Mouse (Mus musculus): Measurements from ENCODE around the gene Ccs. TPM values are rescaled to one million over a fixed set of nuclear protein-coding genes. Genes with fewer than 3 reads are reported as not detected.
"Not testable (repeated sequence)": the region's sequence is repeated elsewhere in the genome, so short reads cannot be mapped to it uniquely, and the experiment has no call there.

Ccs gene
- polyA plus RNA-seq, 1 experiment, result not detected

DNA sequence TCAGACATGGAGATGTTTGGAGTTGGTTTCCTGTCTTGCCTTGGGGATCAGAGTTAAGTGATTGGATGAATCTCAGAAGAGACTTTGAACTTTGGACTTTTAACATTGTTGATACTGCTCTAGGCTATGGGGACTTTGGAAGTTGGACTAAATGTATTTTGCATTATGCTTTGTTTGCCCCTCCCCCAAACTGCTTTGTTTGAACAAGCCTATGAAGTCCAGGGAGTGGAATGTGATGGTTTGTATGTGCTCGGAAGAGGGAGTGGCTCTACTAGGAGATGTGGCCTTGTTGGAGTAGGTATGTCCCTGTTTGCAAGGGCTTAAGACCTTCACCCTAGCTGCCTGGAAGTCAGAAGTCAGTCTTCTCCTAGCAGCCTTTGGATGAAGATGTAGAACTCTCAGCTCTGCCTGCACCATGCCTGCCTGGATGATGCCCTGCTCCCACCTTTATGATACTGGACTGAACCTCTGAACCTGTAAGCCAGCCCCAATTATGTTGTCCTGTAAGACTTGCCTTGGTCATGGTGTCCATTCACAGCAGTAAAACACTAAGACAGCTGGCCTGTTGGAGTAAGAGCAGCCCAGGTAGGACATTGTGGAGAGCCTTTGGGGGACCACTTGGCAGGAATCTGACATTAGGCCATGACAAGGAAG, 21.8 kb downstream of the Ccs start:
- Histone ChIP-seq H3K4me1 (ENCODE audit: control insufficient read depth, insufficient read depth, low read length) (no peaks in the 10 kb centered on the region), H3K4me3 (ENCODE audit: insufficient read depth, low read depth, low read length) (no peak overlapping the region), H3K27ac (ENCODE audit: insufficient read depth, low read depth, low read length) (no peak overlapping the region)
- WGBS, result 63% methylated on average over 1 of the region's 1 CpGs
- TF ChIP-seq POLR2A (IDR thresholded peaks at IDR 0.05; ENCODE audit: insufficient read depth, low read depth, low read length), result no peak

DNA sequence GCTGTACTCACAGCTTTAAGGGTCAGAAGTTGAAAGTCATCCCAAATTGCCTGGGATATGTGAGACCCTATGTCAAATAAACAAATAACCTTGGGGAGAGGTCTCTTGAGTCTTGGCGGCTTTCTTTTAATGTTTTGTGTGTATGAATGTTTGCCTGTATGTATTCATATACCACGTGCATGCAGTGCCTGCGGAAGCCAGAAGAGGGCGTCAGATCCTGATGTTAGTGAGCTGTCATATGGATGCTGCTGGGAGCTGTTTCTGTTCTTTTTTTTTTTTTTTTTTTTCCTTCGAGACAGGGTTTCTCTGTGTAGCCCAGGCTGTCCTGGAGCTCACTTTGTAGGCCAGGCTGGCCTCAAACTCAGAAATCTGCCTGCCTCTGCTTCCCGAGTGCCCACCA, 26.1 kb downstream of the Ccs start:
- 77% methylated on average over 6 of the region's 6 CpGs for WGBS
- Histone ChIP-seq H3K4me3 (ENCODE audit: insufficient read depth, low read depth, low read length) (no peak overlapping the region), H3K4me1 (ENCODE audit: control insufficient read depth, insufficient read depth, low read length) (0 out of 2 replicates have a peak, but pooled peaks cover 2% of the 10 kb centered on the region), H3K27ac (ENCODE audit: insufficient read depth, low read depth, low read length) (no peak overlapping the region)
- TF ChIP-seq POLR2A (IDR thresholded peaks at IDR 0.05; ENCODE audit: insufficient read depth, low read depth, low read length), result no peak
- no peak for TF ChIP-seq CTCF (IDR thresholded peaks at IDR 0.05; ENCODE audit: insufficient read depth, low read depth, low read length)

DNA sequence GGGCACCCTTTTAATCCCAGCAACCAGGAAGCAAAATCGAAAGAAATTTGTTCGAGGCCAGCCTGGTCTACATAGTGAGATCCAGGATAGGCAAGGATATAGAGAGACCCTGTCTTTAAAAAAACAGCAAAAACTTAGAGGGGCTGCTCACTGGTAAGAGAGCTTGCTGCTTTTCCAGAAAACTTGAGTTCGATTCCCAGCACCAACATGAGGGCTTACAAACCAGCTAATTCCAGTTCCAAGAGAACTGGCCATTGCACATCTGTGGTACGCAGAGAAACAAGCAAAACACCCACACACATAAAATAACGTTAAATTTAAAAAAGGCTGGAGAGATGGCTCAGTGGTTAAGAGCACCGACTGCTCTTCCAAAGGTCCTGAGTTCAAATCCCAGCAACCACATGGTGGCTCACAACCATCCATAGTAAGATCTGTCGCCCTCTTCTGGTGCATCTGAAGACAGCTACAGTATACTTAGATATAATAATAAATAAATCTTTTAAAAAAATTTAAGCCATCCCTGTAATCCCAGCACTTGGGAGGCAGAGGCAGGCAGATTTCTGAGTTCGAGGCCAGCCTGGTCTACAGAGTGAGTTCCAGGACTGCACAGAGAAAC, 26.7 kb downstream of the Ccs start:
- not testable (repeated sequence) for H3K4me3 ChIP-seq (ENCODE audit: insufficient read depth, low read depth, low read length); H3K4me1 ChIP-seq (ENCODE audit: control insufficient read depth, insufficient read depth, low read length); H3K27ac ChIP-seq (ENCODE audit: insufficient read depth, low read depth, low read length)
- WGBS, result 77% methylated on average over 8 of the region's 8 CpGs

DNA sequence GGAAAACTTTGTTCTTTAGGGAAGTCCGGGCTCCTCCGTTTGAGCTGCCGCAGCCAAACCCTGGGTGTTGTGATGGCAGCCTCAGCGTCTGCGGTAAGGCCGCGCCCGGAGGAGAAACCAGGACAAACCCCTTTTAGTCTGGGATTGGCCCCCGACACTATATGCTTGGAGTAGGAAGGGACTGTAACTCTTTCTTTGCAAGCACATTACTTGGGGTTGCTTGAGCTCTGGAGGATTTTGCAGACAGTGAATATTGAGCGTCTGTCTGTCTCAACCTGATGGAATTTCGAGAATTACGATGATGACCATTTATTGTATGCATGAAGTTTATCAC, 27.3 kb downstream of the Ccs start:
- TF ChIP-seq POLR2A (IDR thresholded peaks at IDR 0.05; ENCODE audit: insufficient read depth, low read depth, low read length), result no peak
- no peak for TF ChIP-seq CTCF (IDR thresholded peaks at IDR 0.05; ENCODE audit: insufficient read depth, low read depth, low read length)
- Histone ChIP-seq H3K27ac (ENCODE audit: insufficient read depth, low read depth, low read length) (peak overlapping the region; percentile 76), H3K4me3 (ENCODE audit: insufficient read depth, low read depth, low read length) (peak overlapping the region; percentile 65), H3K4me1 (ENCODE audit: control insufficient read depth, insufficient read depth, low read length) (0 out of 2 replicates have a peak, but pooled peaks cover 2% of the 10 kb centered on the region)
- WGBS, result 2% methylated on average over 12 of the region's 12 CpGs

DNA sequence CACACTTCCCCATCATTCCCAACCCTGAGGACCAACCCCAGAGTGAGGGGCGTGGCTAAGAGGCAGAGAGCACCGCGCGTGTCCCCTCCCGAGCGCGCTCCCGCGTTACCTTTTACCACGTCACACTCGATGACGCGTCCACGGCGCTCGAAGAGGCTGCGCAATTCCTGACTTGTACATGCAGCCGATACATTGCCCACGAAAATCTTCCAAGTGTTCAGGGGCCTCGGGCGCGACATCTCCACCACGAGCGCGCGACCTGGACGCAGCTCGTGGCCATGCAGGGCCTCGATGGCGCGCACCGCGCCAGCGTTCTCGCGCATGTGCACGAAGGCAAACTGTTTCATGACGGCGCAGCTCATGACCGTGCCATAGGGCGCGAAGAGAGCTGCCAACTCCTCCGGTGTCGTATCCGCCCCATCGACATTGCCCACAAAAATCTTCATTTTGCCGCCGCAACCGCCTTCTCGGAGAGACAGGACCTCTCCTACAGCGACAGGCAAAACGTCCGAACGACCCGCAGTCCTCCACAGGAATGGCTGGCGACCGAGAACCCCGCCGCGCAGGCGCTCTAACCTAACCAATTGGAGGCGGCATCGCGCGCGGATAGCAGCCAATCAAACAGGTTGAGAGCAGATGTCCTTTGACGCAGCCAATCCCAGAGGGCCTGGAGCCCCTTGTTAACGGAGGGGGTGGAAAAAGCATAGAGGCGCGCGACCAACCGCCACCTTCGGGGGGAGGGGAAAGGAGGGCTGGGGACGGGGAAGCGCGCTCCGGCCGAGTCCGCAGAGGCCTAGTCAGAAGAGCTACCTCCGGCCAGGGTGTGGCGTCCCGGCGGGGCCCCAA, 27.8 kb downstream of the Ccs start, which contains the start of the genes Gm21992 and Rbm14:
Gm21992 (minus strand) TSS at position 550 of the 846 bp plus-strand sequence.
Rbm14 (minus strand) TSS at position 572 of the 846 bp plus-strand sequence.
- H3K4me3 ChIP-seq (ENCODE audit: insufficient read depth, low read depth, low read length), result peak within 1 kb of the TSS; percentile 80
- peak within 1 kb of the TSS; percentile 96 for H3K27ac ChIP-seq (ENCODE audit: insufficient read depth, low read depth, low read length)
- WGBS, result under 1% methylated on average over 83 of the region's 83 CpGs
- TF ChIP-seq CTCF (IDR thresholded peaks at IDR 0.05; ENCODE audit: insufficient read depth, low read depth, low read length) (no peak), POLR2A (IDR thresholded peaks at IDR 0.05; ENCODE audit: insufficient read depth, low read depth, low read length) (peak; percentile 99)
- H3K4me1 ChIP-seq (ENCODE audit: control insufficient read depth, insufficient read depth, low read length), result 0 out of 2 replicates have a peak, but pooled peaks cover 2% of the 10 kb centered on the region

DNA sequence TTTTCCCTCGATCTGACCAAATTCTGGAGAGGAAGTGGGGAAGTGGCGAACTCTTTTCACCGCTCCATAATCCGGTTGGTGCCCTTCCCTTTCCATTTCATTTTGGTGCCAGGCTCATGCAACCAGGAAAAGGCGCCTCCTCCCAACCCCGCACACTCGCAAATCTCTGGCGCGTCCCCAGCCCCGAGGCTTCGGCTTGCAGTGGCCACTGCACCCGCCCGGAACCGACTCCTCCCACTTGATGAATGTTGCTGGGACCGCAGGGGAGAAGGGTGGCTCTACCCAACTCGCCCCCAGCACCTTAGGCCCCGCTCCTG, 28.4 kb downstream of the Ccs start:
- Histone ChIP-seq H3K27ac (ENCODE audit: insufficient read depth, low read depth, low read length) (peak overlapping the region; percentile 96; the same call in 1 of the 2 replicates), H3K4me3 (ENCODE audit: insufficient read depth, low read depth, low read length) (peak overlapping the region; percentile 80), H3K4me1 (ENCODE audit: control insufficient read depth, insufficient read depth, low read length) (0 out of 2 replicates have a peak, but pooled peaks cover 2% of the 10 kb centered on the region)
- WGBS, result under 1% methylated on average over 17 of the region's 17 CpGs
- TF ChIP-seq CTCF (IDR thresholded peaks at IDR 0.05; ENCODE audit: insufficient read depth, low read depth, low read length), result no peak
- no peak for TF ChIP-seq POLR2A (IDR thresholded peaks at IDR 0.05; ENCODE audit: insufficient read depth, low read depth, low read length)

DNA sequence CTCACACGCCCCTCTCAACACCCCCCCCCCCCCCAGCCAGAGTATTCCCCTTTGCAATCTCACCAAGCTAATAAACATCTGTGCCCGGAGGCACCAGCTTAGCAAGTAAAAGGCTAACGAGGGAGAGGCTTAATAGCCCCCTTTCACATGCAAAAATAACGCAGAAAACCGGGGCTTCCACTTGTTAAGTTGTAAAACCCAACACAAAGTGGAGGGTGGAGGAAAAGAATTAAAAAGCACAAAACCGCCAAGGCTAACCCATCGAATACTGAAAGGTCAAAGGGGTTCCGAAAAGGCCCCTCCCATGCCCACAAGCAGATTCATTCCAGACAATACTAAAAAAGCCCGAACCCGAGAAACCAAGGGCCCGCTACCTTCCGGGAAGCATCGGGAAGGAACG, 28.8 kb downstream of the Ccs start:
- 1% methylated on average over 14 of the region's 14 CpGs for WGBS

DNA sequence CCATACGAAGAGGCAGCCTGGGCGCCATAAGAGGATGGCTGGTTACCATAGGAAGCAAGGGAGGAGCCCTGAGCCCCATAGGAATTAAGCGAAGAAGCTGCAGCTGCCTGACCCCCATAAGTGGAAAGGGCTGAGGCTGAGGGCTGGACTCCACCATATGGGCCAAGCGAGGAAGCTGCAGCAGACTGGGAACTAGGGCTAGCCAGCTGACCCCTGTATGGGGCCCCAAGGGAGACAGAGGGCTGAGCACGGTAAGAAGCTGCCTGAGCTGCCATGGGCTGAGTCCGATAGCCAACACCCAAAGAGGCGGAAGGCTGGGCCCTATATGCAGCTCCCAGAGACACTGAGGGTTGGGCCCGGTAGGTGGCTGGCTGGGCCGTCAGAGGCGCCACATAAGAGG, 35.8 kb downstream of the Ccs start:
- H3K27ac ChIP-seq (ENCODE audit: insufficient read depth, low read depth, low read length), result no peak overlapping the region

More for the DNA sequence above, 28.8 kb downstream of the Ccs start:
- Histone ChIP-seq H3K4me3 (ENCODE audit: insufficient read depth, low read depth, low read length) (peak overlapping the region; percentile 80), H3K4me1 (ENCODE audit: control insufficient read depth, insufficient read depth, low read length) (0 out of 2 replicates have a peak, but pooled peaks cover 2% of the 10 kb centered on the region), H3K27ac (ENCODE audit: insufficient read depth, low read depth, low read length) (no peak overlapping the region)
- no peak for TF ChIP-seq POLR2A (IDR thresholded peaks at IDR 0.05; ENCODE audit: insufficient read depth, low read depth, low read length)
- no peak for TF ChIP-seq CTCF (IDR thresholded peaks at IDR 0.05; ENCODE audit: insufficient read depth, low read depth, low read length)

DNA sequence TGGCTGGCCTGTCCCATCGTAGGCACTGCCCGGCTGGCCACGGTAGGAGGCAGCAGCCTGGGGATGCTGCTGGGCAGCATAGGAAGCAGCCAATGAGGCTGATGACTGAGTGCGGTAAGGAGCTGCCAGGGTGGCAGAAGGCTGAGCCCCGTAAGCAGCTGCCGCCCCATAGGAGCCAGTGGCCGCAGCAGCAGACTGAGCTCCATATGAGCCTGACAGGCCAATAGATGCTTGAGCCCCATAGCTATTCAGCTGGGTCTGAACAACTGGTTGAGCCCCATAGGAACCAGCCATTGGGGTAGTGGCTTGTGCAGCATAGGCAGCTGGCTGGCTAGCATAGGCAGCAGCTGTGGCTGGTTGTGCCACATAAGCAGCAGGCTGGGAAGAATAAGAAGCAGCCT, 36.4 kb downstream of the Ccs start:
- no peak for TF ChIP-seq CTCF (IDR thresholded peaks at IDR 0.05; ENCODE audit: insufficient read depth, low read depth, low read length)
- no peak for TF ChIP-seq POLR2A (IDR thresholded peaks at IDR 0.05; ENCODE audit: insufficient read depth, low read depth, low read length)
- 93% methylated on average over 7 of the region's 7 CpGs for WGBS
- Histone ChIP-seq H3K4me1 (ENCODE audit: control insufficient read depth, insufficient read depth, low read length) (peaks cover 22% of the 10 kb centered on the region), H3K27ac (ENCODE audit: insufficient read depth, low read depth, low read length) (no peak overlapping the region), H3K4me3 (ENCODE audit: insufficient read depth, low read depth, low read length) (no peak overlapping the region)

More for the DNA sequence above, 35.8 kb downstream of the Ccs start:
- WGBS, result 82% methylated on average over 10 of the region's 10 CpGs
- Histone ChIP-seq H3K4me1 (ENCODE audit: control insufficient read depth, insufficient read depth, low read length) (peaks cover 22% of the 10 kb centered on the region), H3K4me3 (ENCODE audit: insufficient read depth, low read depth, low read length) (no peak overlapping the region)
- no peak for TF ChIP-seq CTCF (IDR thresholded peaks at IDR 0.05; ENCODE audit: insufficient read depth, low read depth, low read length)
- no peak for TF ChIP-seq POLR2A (IDR thresholded peaks at IDR 0.05; ENCODE audit: insufficient read depth, low read depth, low read length)
